Mouse (Mus musculus) adrenal gland (tissue): ENCODE measurements around the gene Gm20937.
"Not testable (repeated sequence)": the region's sequence is repeated elsewhere in the genome, so short reads cannot be mapped to it uniquely, and the experiment has no call there.

ENCODE experiments used
- intact Hi-C: fragments of 180-260 bp; cut with DNase I; formaldehyde crosslinking; loops from one replicate; pipeline ENCODE4 v1.15.1; 2025
- long read RNA-seq, 2 experiments: library from polyadenylated mRNA; unstranded; transcript quantifications; one replicate each; pipeline ENCODE4 v2.0.0; 2020; ENCODE audit warnings: borderline replicate concordance in 1 of 2; ENCODE audit not compliant: insufficient replicate concordance in 1 of 2

Gene Gm20937
- long read RNA-seq, experiment 1, result 0 reads
- long read RNA-seq, experiment 2, result 0 reads

GRCm38 (mm10) chrY:68294798-68295197 lies at the start of gene Gm20937:
Gene Gm20937 (minus strand): TSS chrY:68294898.
- intact Hi-C loops, result not testable (repeated sequence)
